Mouse (Mus musculus): Measurements from ENCODE around the gene N4bp3.
"Not testable (repeated sequence)": the region's sequence is repeated elsewhere in the genome, so short reads cannot be mapped to it uniquely, and the experiment has no call there.

N4bp3 gene

GRCm38 (mm10) chr11:51650691-51651515 is at the start of gene N4bp3, which contains the start of gene D930048N14Rik:
Gene N4bp3 (minus strand): TSS chr11:51650842.
Gene D930048N14Rik (plus strand): TSS chr11:51650954.
- DNase-seq (ENCODE audit: low read depth), result peak; percentile 56

- DNase-seq (ENCODE audit: low read depth), result no peak
Measured at GRCm38 (mm10) chr11:51694984-51695383, 44.3 kb upstream of the N4bp3 start.

GRCm38 (mm10) chr11:51690597-51690996 is 40.0 kb upstream of the N4bp3 start:
- DNase-seq (ENCODE audit: low read depth), result not testable (repeated sequence)

- no peak for DNase-seq (ENCODE audit: low read depth)
Measured at GRCm38 (mm10) chr11:51689343-51689742, 38.7 kb upstream of the N4bp3 start.

- peak; percentile 99 for DNase-seq (ENCODE audit: low read depth)
Measured at GRCm38 (mm10) chr11:51688330-51689328, 38.0 kb upstream of the N4bp3 start, which contains the start of gene 0610009B22Rik. Gene 0610009B22Rik (minus strand): TSS chr11:51688874.

- no peak for DNase-seq (ENCODE audit: low read depth)
Measured at GRCm38 (mm10) chr11:51681976-51682374, 31.3 kb upstream of the N4bp3 start.

GRCm38 (mm10) chr11:51681324-51681975 is 30.8 kb upstream of the N4bp3 start:
- peak; percentile 82 for DNase-seq (ENCODE audit: low read depth)

GRCm38 (mm10) chr11:51679466-51679865 is 28.8 kb upstream of the N4bp3 start:
- no peak for DNase-seq (ENCODE audit: low read depth)

GRCm38 (mm10) chr11:51677737-51678418 is 27.2 kb upstream of the N4bp3 start:
- no peak for DNase-seq (ENCODE audit: low read depth)

GRCm38 (mm10) chr11:51675386-51675785 is 24.7 kb upstream of the N4bp3 start:
- no peak for DNase-seq (ENCODE audit: low read depth)

- DNase-seq (ENCODE audit: low read depth), result no peak
Measured at GRCm38 (mm10) chr11:51673291-51673690, 22.6 kb upstream of the N4bp3 start.

- DNase-seq (ENCODE audit: low read depth), result no peak
Measured at GRCm38 (mm10) chr11:51671376-51671775, 20.7 kb upstream of the N4bp3 start.

- no peak for DNase-seq (ENCODE audit: low read depth)
Measured at GRCm38 (mm10) chr11:51670846-51671245, 20.2 kb upstream of the N4bp3 start.

- DNase-seq (ENCODE audit: low read depth), result not testable (repeated sequence)
Measured at GRCm38 (mm10) chr11:51664747-51665146, 14.1 kb upstream of the N4bp3 start.

- DNase-seq (ENCODE audit: low read depth), result no peak
Measured at GRCm38 (mm10) chr11:51662632-51663031, 12.0 kb upstream of the N4bp3 start.

- DNase-seq (ENCODE audit: low read depth), result no peak
Measured at GRCm38 (mm10) chr11:51661867-51662365, 11.3 kb upstream of the N4bp3 start.

- no peak for DNase-seq (ENCODE audit: low read depth)
Measured at GRCm38 (mm10) chr11:51658705-51659104, 8.1 kb upstream of the N4bp3 start.

GRCm38 (mm10) chr11:51658291-51658690 is 7.6 kb upstream of the N4bp3 start:
- no peak for DNase-seq (ENCODE audit: low read depth)

GRCm38 (mm10) chr11:51656798-51657521 is 6.3 kb upstream of the N4bp3 start:
- no peak for DNase-seq (ENCODE audit: low read depth)

GRCm38 (mm10) chr11:51654891-51655290 is 4.2 kb upstream of the N4bp3 start:
- DNase-seq (ENCODE audit: low read depth), result no peak
